Mouse (Mus musculus) liver, embryonic 12.5 days (tissue): ENCODE measurements around the gene Gpc6. TPM values are rescaled to one million over a fixed set of nuclear protein-coding genes. Genes with fewer than 3 reads are reported as not detected.

ENCODE experiments used
- ATAC-seq: fragments of 200-750 bp; cut with Nextera tagmentation; 2 replicates; pipeline ENCODE4 v1.8.0; 2017; ENCODE audit warnings: moderate number of reproducible peaks, mild to moderate bottlenecking, moderate library complexity
- H3K27ac ChIP-seq: fragments of 300-500 bp; sonication (generic); 2 replicates; pipeline ENCODE4 v1.5.1; 2016; ENCODE audit warnings: mild to moderate bottlenecking
- H3K27me3 ChIP-seq: fragments of 300-500 bp; sonication (generic); replicated peaks from 2 replicates; pipeline ENCODE4 v1.6.1; 2016; ENCODE audit warnings: mild to moderate bottlenecking, moderate library complexity
- H3K36me3 ChIP-seq: fragments of 300-500 bp; sonication (generic); 2 replicates; pipeline ENCODE4 v1.6.1; 2016; ENCODE audit warnings: mild to moderate bottlenecking, moderate library complexity
- H3K4me1 ChIP-seq: fragments of 300-500 bp; sonication (generic); 2 replicates; pipeline ENCODE4 v1.6.1; 2016
- H3K4me2 ChIP-seq: fragments of 300-500 bp; sonication (generic); 2 replicates; pipeline ENCODE4 v1.6.1; 2016; ENCODE audit warnings: mild to moderate bottlenecking, moderate library complexity
- H3K4me3 ChIP-seq: fragments of 300-500 bp; sonication (generic); 2 replicates; pipeline ENCODE4 v1.5.1; 2016; ENCODE audit warnings: mild to moderate bottlenecking, moderate library complexity
- H3K9ac ChIP-seq: fragments of 300-500 bp; sonication (generic); 2 replicates; pipeline ENCODE4 v1.6.1; 2016; ENCODE audit warnings: mild to moderate bottlenecking, moderate library complexity
- H3K9me3 ChIP-seq: fragments of 300-500 bp; sonication (generic); replicated peaks from 2 replicates; pipeline ENCODE4 v1.6.1; 2016; ENCODE audit warnings: mild to moderate bottlenecking, moderate library complexity
- WGBS: fragments of 180-500 bp; shearing (Covaris S2); methylation state at CpG from one replicate; pipeline ENCODE4 v1.1.7; 2016; ENCODE audit not compliant: insufficient replicate concordance; 5-methylcytosine and 5-hydroxymethylcytosine counted together
- polyA plus RNA-seq: library from polyadenylated mRNA; unstranded; fragments of >200 nt; fragmentation: Nextera tagmentation; extraction: Ambion mirVana; gene quantifications from 2 replicates; pipeline ENCODE4 v1.2.1, GENCODE M21; 2016

The Gpc6 gene
- polyA plus RNA-seq, 1 experiment from 2014 or later, result 8.4 TPM

GRCm38 (mm10) chr14:117781724-117782123 lies 856.6 kb downstream of the Gpc6 start:
- no peaks in the 10 kb centered on the region for H3K4me1 ChIP-seq
- H3K9me3 ChIP-seq, result no peaks in the 10 kb centered on the region
- no peak overlapping the region for H3K4me2 ChIP-seq
- no peak overlapping the region for H3K4me3 ChIP-seq
- ATAC-seq, result no peak
- WGBS, result 53% methylated on average over 5 of the region's 5 CpGs
- no peaks in the 10 kb centered on the region for H3K27me3 ChIP-seq
- no peak overlapping the region for H3K27ac ChIP-seq
- H3K9ac ChIP-seq, result no peak overlapping the region
- no peaks in the 10 kb centered on the region for H3K36me3 ChIP-seq

GRCm38 (mm10) chr14:117783671-117784262 lies 858.7 kb downstream of the Gpc6 start:
- Histone ChIP-seq H3K9ac (no peak overlapping the region), H3K4me3 (no peak overlapping the region), H3K9me3 (no peaks in the 10 kb centered on the region), H3K4me2 (no peak overlapping the region), H3K36me3 (no peaks in the 10 kb centered on the region), H3K4me1 (no peaks in the 10 kb centered on the region), H3K27me3 (no peaks in the 10 kb centered on the region), H3K27ac (no peak overlapping the region)
- WGBS, result 71% methylated on average over 8 of the region's 8 CpGs
- no peak for ATAC-seq

GRCm38 (mm10) chr14:117784960-117785359 lies 859.8 kb downstream of the Gpc6 start:
- WGBS, result 89% methylated on average over 9 of the region's 9 CpGs
- Histone ChIP-seq H3K27me3 (no peaks in the 10 kb centered on the region), H3K4me2 (no peak overlapping the region), H3K36me3 (no peaks in the 10 kb centered on the region), H3K4me1 (no peaks in the 10 kb centered on the region), H3K9ac (no peak overlapping the region), H3K4me3 (no peak overlapping the region), H3K27ac (no peak overlapping the region), H3K9me3 (no peaks in the 10 kb centered on the region)
- no peak for ATAC-seq

- 78% methylated on average over 15 of the region's 15 CpGs for WGBS
These were observed 860.5 kb downstream of the Gpc6 start for GRCm38 (mm10) chr14:117785507-117786085.

GRCm38 (mm10) chr14:117786647-117787046 lies 861.5 kb downstream of the Gpc6 start:
- Histone ChIP-seq H3K4me2 (no peak overlapping the region), H3K9me3 (no peaks in the 10 kb centered on the region), H3K27ac (no peak overlapping the region), H3K4me1 (no peaks in the 10 kb centered on the region), H3K4me3 (no peak overlapping the region), H3K36me3 (no peaks in the 10 kb centered on the region), H3K27me3 (no peaks in the 10 kb centered on the region), H3K9ac (no peak overlapping the region)
- WGBS, result 42% methylated on average over 7 of the region's 7 CpGs
- ATAC-seq, result no peak

More at GRCm38 (mm10) chr14:117785507-117786085, 860.5 kb downstream of the Gpc6 start:
- Histone ChIP-seq H3K27me3 (no peaks in the 10 kb centered on the region), H3K4me1 (no peaks in the 10 kb centered on the region), H3K27ac (no peak overlapping the region), H3K9me3 (no peaks in the 10 kb centered on the region), H3K4me2 (no peak overlapping the region), H3K9ac (no peak overlapping the region), H3K4me3 (no peak overlapping the region), H3K36me3 (no peaks in the 10 kb centered on the region)
- no peak for ATAC-seq

- Histone ChIP-seq H3K9ac (no peak overlapping the region), H3K4me2 (no peak overlapping the region), H3K27me3 (no peaks in the 10 kb centered on the region), H3K36me3 (no peaks in the 10 kb centered on the region), H3K4me3 (no peak overlapping the region), H3K4me1 (no peaks in the 10 kb centered on the region), H3K27ac (no peak overlapping the region), H3K9me3 (no peaks in the 10 kb centered on the region)
- ATAC-seq, result no peak
- WGBS, result 66% methylated on average over 2 of the region's 2 CpGs
These were observed 869.8 kb downstream of the Gpc6 start for GRCm38 (mm10) chr14:117794874-117795273.

- ATAC-seq, result no peak
- no peaks in the 10 kb centered on the region for H3K9me3 ChIP-seq
- H3K9ac ChIP-seq, result no peak overlapping the region
- H3K27me3 ChIP-seq, result no peaks in the 10 kb centered on the region
- WGBS, result 68% methylated on average over 5 of the region's 5 CpGs
- no peak overlapping the region for H3K4me2 ChIP-seq
- H3K36me3 ChIP-seq, result no peaks in the 10 kb centered on the region
- H3K4me3 ChIP-seq, result no peak overlapping the region
- no peak overlapping the region for H3K27ac ChIP-seq
- H3K4me1 ChIP-seq, result no peaks in the 10 kb centered on the region
These were observed 871.5 kb downstream of the Gpc6 start for GRCm38 (mm10) chr14:117796661-117797060.

GRCm38 (mm10) chr14:117800399-117800798 lies 875.3 kb downstream of the Gpc6 start:
- Histone ChIP-seq H3K27ac (no peak overlapping the region), H3K4me3 (no peak overlapping the region), H3K4me1 (no peaks in the 10 kb centered on the region), H3K9me3 (no peaks in the 10 kb centered on the region), H3K36me3 (no peaks in the 10 kb centered on the region), H3K27me3 (no peaks in the 10 kb centered on the region), H3K4me2 (no peak overlapping the region), H3K9ac (no peak overlapping the region)
- ATAC-seq, result no peak
- 69% methylated on average over 5 of the region's 5 CpGs for WGBS

GRCm38 (mm10) chr14:117807846-117808245 lies 882.7 kb downstream of the Gpc6 start:
- H3K27me3 ChIP-seq, result no peaks in the 10 kb centered on the region
- H3K4me3 ChIP-seq, result no peak overlapping the region
- H3K36me3 ChIP-seq, result no peaks in the 10 kb centered on the region
- no peak overlapping the region for H3K4me2 ChIP-seq
- H3K9ac ChIP-seq, result no peak overlapping the region
- H3K4me1 ChIP-seq, result no peaks in the 10 kb centered on the region
- WGBS, result 82% methylated on average over 4 of the region's 4 CpGs
- no peak overlapping the region for H3K27ac ChIP-seq
- H3K9me3 ChIP-seq, result 0 out of 2 replicates have a peak, but pooled peaks cover 5% of the 10 kb centered on the region
- no peak for ATAC-seq

- Histone ChIP-seq H3K36me3 (no peaks in the 10 kb centered on the region), H3K4me2 (no peak overlapping the region), H3K9me3 (0 out of 2 replicates have a peak, but pooled peaks cover 5% of the 10 kb centered on the region), H3K27ac (no peak overlapping the region), H3K4me1 (no peaks in the 10 kb centered on the region), H3K4me3 (no peak overlapping the region), H3K27me3 (no peaks in the 10 kb centered on the region), H3K9ac (no peak overlapping the region)
- no peak for ATAC-seq
- 61% methylated on average over 2 of the region's 2 CpGs for WGBS
These were observed 883.2 kb downstream of the Gpc6 start for GRCm38 (mm10) chr14:117808326-117808725.

GRCm38 (mm10) chr14:117810321-117811270 lies 885.5 kb downstream of the Gpc6 start:
- Histone ChIP-seq H3K4me1 (no peaks in the 10 kb centered on the region), H3K4me3 (no peak overlapping the region), H3K4me2 (no peak overlapping the region), H3K36me3 (no peaks in the 10 kb centered on the region), H3K9me3 (0 out of 2 replicates have a peak, but pooled peaks cover 5% of the 10 kb centered on the region), H3K27me3 (no peaks in the 10 kb centered on the region), H3K27ac (no peak overlapping the region), H3K9ac (no peak overlapping the region)
- WGBS, result 77% methylated on average over 15 of the region's 15 CpGs
- no peak for ATAC-seq

- Histone ChIP-seq H3K4me1 (no peaks in the 10 kb centered on the region), H3K9ac (no peak overlapping the region), H3K9me3 (0 out of 2 replicates have a peak, but pooled peaks cover 5% of the 10 kb centered on the region), H3K36me3 (no peaks in the 10 kb centered on the region), H3K27ac (no peak overlapping the region), H3K4me2 (no peak overlapping the region), H3K27me3 (no peaks in the 10 kb centered on the region), H3K4me3 (no peak overlapping the region)
- ATAC-seq, result no peak
- 77% methylated on average over 3 of the region's 3 CpGs for WGBS
These were observed 888.4 kb downstream of the Gpc6 start for GRCm38 (mm10) chr14:117813473-117813872.
